Mouse (Mus musculus): ENCODE data around the gene Ank2. TPM values are rescaled to one million over a fixed set of nuclear protein-coding genes. Genes with fewer than 3 reads are reported as not detected.

The Ank2 gene
- polyA plus RNA-seq, 1 experiment from 2014 or later = 24.9 TPM

- peak; percentile 96 for ATAC-seq
- peak overlapping the region; percentile 25 for H3K4me3 ChIP-seq (replicated peaks)
- no peaks in the 10 kb centered on the region for H3K27me3 ChIP-seq (replicated peaks)
- H3K27ac ChIP-seq = no peak overlapping the region
- peaks cover 6% of the 10 kb centered on the region; the same call in 1 of the 2 replicates for H3K4me1 ChIP-seq (replicated peaks)
- 5% methylated on average over 26 of the region's 26 CpGs for WGBS
- no peaks in the 10 kb centered on the region for H3K9me3 ChIP-seq
- peak overlapping the region; percentile 74 for H3K4me2 ChIP-seq (replicated peaks)
- no peaks in the 10 kb centered on the region for H3K36me3 ChIP-seq
- H3K9ac ChIP-seq = no peak overlapping the region
Measured at GRCm38 (mm10) chr3:127225799-127226730, 273.1 kb downstream of the Ank2 start.

- peak overlapping the region; percentile 74 for H3K4me2 ChIP-seq (replicated peaks)
- no peaks in the 10 kb centered on the region for H3K36me3 ChIP-seq
- H3K27ac ChIP-seq = no peak overlapping the region
- ATAC-seq = peak; percentile 44
- no peaks in the 10 kb centered on the region for H3K27me3 ChIP-seq (replicated peaks)
- H3K4me3 ChIP-seq (replicated peaks) = peak overlapping the region; percentile 25
- whole genome bisulfite sequencing = 10% methylated on average over 16 of the region's 16 CpGs
- peaks cover 6% of the 10 kb centered on the region; the same call in 1 of the 2 replicates for H3K4me1 ChIP-seq (replicated peaks)
- H3K9me3 ChIP-seq = no peaks in the 10 kb centered on the region
- no peak overlapping the region for H3K9ac ChIP-seq
Measured at GRCm38 (mm10) chr3:127225167-127225798, 273.9 kb downstream of the Ank2 start.

GRCm38 (mm10) chr3:127224315-127225166 lies 274.6 kb downstream of the Ank2 start:
- Histone ChIP-seq H3K4me2 (replicated peaks) (no peak overlapping the region), H3K27me3 (replicated peaks) (no peaks in the 10 kb centered on the region), H3K9me3 (no peaks in the 10 kb centered on the region), H3K36me3 (no peaks in the 10 kb centered on the region), H3K9ac (no peak overlapping the region), H3K4me3 (replicated peaks) (no peak overlapping the region), H3K27ac (no peak overlapping the region), H3K4me1 (replicated peaks) (peaks cover 6% of the 10 kb centered on the region; the same call in 1 of the 2 replicates)
- WGBS = 64% methylated on average over 13 of the region's 13 CpGs
- ATAC-seq = no peak

- H3K27me3 ChIP-seq (replicated peaks) = no peaks in the 10 kb centered on the region
- no peaks in the 10 kb centered on the region for H3K36me3 ChIP-seq
- no peaks in the 10 kb centered on the region for H3K9me3 ChIP-seq
- H3K9ac ChIP-seq = no peak overlapping the region
- H3K27ac ChIP-seq = no peak overlapping the region
- no peak for ATAC-seq
- H3K4me1 ChIP-seq (replicated peaks) = peaks cover 6% of the 10 kb centered on the region; the same call in 1 of the 2 replicates
- no peak overlapping the region for H3K4me3 ChIP-seq (replicated peaks)
- no peak overlapping the region for H3K4me2 ChIP-seq (replicated peaks)
- 79% methylated on average over 2 of the region's 2 CpGs for WGBS
Measured at GRCm38 (mm10) chr3:127222086-127222485, 277.1 kb downstream of the Ank2 start.

- no peaks in the 10 kb centered on the region for H3K9me3 ChIP-seq
- no peaks in the 10 kb centered on the region for H3K36me3 ChIP-seq
- peaks cover 4% of the 10 kb centered on the region; the same call in 1 of the 2 replicates for H3K4me1 ChIP-seq (replicated peaks)
- H3K4me2 ChIP-seq (replicated peaks) = no peak overlapping the region
- no peak for ATAC-seq
- H3K27me3 ChIP-seq (replicated peaks) = no peaks in the 10 kb centered on the region
- H3K9ac ChIP-seq = no peak overlapping the region
- WGBS = 85% methylated on average over 9 of the region's 9 CpGs
- no peak overlapping the region for H3K4me3 ChIP-seq (replicated peaks)
- no peak overlapping the region for H3K27ac ChIP-seq
Measured at GRCm38 (mm10) chr3:127220859-127221258, 278.3 kb downstream of the Ank2 start.

- Histone ChIP-seq H3K4me2 (replicated peaks) (no peak overlapping the region), H3K27ac (no peak overlapping the region), H3K9me3 (no peaks in the 10 kb centered on the region), H3K9ac (no peak overlapping the region), H3K4me1 (replicated peaks) (0 out of 2 replicates have a peak, but pooled peaks cover 3% of the 10 kb centered on the region), H3K4me3 (replicated peaks) (no peak overlapping the region), H3K36me3 (no peaks in the 10 kb centered on the region), H3K27me3 (replicated peaks) (no peaks in the 10 kb centered on the region)
- ATAC-seq = no peak
- 54% methylated on average over 5 of the region's 5 CpGs for WGBS
Measured at GRCm38 (mm10) chr3:127213534-127213933, 285.6 kb downstream of the Ank2 start.

- Histone ChIP-seq H3K4me3 (replicated peaks) (no peak overlapping the region), H3K9ac (no peak overlapping the region), H3K27me3 (replicated peaks) (no peaks in the 10 kb centered on the region), H3K9me3 (no peaks in the 10 kb centered on the region), H3K36me3 (no peaks in the 10 kb centered on the region), H3K4me2 (replicated peaks) (no peak overlapping the region), H3K4me1 (replicated peaks) (0 out of 2 replicates have a peak, but pooled peaks cover 3% of the 10 kb centered on the region), H3K27ac (no peak overlapping the region)
- 47% methylated on average over 3 of the region's 3 CpGs for WGBS
- no peak; the same call in 1 of the 2 replicates for ATAC-seq
Measured at GRCm38 (mm10) chr3:127211119-127211518, 288.0 kb downstream of the Ank2 start.

- H3K9me3 ChIP-seq = no peaks in the 10 kb centered on the region
- no peaks in the 10 kb centered on the region for H3K27me3 ChIP-seq (replicated peaks)
- no peak overlapping the region for H3K4me2 ChIP-seq (replicated peaks)
- H3K27ac ChIP-seq = no peak overlapping the region
- no peak overlapping the region for H3K4me3 ChIP-seq (replicated peaks)
- no peak overlapping the region for H3K9ac ChIP-seq
- 43% methylated on average over 4 of the region's 4 CpGs for WGBS
- ATAC-seq = no peak
- no peaks in the 10 kb centered on the region for H3K36me3 ChIP-seq
- 0 out of 2 replicates have a peak, but pooled peaks cover 3% of the 10 kb centered on the region for H3K4me1 ChIP-seq (replicated peaks)
Measured at GRCm38 (mm10) chr3:127210552-127210951, 288.6 kb downstream of the Ank2 start.

GRCm38 (mm10) chr3:127208871-127209270 lies 290.3 kb downstream of the Ank2 start:
- Histone ChIP-seq H3K9me3 (no peaks in the 10 kb centered on the region), H3K4me2 (replicated peaks) (no peak overlapping the region), H3K4me3 (replicated peaks) (no peak overlapping the region), H3K27ac (no peak overlapping the region), H3K9ac (no peak overlapping the region), H3K4me1 (replicated peaks) (0 out of 2 replicates have a peak, but pooled peaks cover 3% of the 10 kb centered on the region), H3K36me3 (no peaks in the 10 kb centered on the region), H3K27me3 (replicated peaks) (no peaks in the 10 kb centered on the region)
- ATAC-seq = no peak
- WGBS = 91% methylated on average over 5 of the region's 5 CpGs

GRCm38 (mm10) chr3:127205883-127206434 lies 293.2 kb downstream of the Ank2 start:
- no peak overlapping the region for H3K27ac ChIP-seq
- no peaks in the 10 kb centered on the region for H3K36me3 ChIP-seq
- H3K9ac ChIP-seq = no peak overlapping the region
- no peak overlapping the region for H3K4me2 ChIP-seq (replicated peaks)
- H3K4me1 ChIP-seq (replicated peaks) = 0 out of 2 replicates have a peak, but pooled peaks cover 3% of the 10 kb centered on the region
- no peak for ATAC-seq
- WGBS = 82% methylated on average over 5 of the region's 5 CpGs
- no peak overlapping the region for H3K4me3 ChIP-seq (replicated peaks)
- no peaks in the 10 kb centered on the region for H3K9me3 ChIP-seq
- H3K27me3 ChIP-seq (replicated peaks) = no peaks in the 10 kb centered on the region

- no peaks in the 10 kb centered on the region for H3K4me1 ChIP-seq (replicated peaks)
- ATAC-seq = no peak
- H3K4me3 ChIP-seq (replicated peaks) = no peak overlapping the region
- no peak overlapping the region for H3K9ac ChIP-seq
- no peak overlapping the region for H3K4me2 ChIP-seq (replicated peaks)
- WGBS = 39% methylated on average over 11 of the region's 11 CpGs
- H3K9me3 ChIP-seq = no peaks in the 10 kb centered on the region
- no peaks in the 10 kb centered on the region for H3K36me3 ChIP-seq
- no peak overlapping the region for H3K27ac ChIP-seq
- no peaks in the 10 kb centered on the region for H3K27me3 ChIP-seq (replicated peaks)
Measured at GRCm38 (mm10) chr3:127202484-127203115, 296.6 kb downstream of the Ank2 start.

All from intestine, embryonic 15.5 days (tissue).